Mouse (Mus musculus): ENCODE data around the gene Nrarp. TPM values are rescaled to one million over a fixed set of nuclear protein-coding genes. Genes with fewer than 3 reads are reported as not detected.

Nrarp gene
- total RNA-seq, 2 experiments from 2014 or later: 2.3 to 3.5 TPM

DNA sequence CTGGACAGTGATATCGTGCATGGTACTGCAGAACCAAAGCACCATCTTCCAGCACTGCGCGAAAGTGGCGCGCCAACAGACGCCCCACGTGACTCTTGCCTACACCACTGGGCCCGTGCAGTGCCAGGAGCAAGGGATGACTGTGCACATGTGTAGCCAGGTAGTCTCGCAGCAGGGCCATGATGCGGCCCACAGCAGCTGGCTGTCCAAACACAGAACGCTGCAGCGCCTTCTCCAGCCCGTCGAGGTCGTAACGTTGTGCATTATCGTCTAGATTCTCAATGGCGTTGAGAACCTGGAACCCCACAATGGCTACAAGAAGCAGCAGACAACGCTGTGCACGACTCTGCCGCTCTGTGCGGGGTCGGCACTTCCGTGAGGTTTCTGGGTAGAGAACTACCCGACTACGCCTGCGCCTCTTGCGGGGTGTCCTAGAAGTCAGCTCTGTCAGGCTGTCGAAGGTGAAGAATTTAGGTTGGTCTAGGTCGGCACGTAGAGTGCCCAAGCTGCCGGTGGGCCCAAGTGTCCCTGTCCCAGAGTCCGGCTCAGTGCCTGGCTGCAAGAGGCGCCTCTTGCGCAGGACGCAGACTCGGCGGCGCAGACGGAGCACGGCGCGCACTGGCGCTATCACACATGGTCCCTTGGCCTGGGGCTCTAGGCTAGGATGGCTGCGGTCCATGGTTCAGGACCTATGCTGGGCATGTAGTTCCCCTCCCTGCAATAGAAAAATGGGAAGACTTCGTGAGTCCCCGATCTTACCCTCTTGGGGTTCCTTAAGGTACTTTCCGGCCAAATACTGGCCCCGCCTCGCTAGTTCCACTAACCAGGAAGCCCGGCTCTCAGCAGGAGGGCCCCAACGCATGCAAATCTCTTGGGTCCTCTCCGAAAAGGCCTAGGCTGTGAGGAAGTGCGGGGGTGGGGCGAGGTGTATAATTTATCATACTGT, 14.9 kb downstream of the Nrarp start:
- DNase-seq (ENCODE audit: low spot score in 2 of 2): peak; percentile 61 to 62

- peak; percentile 68 to 71 for DNase-seq (ENCODE audit: low spot score in 2 of 2)
These were observed 15.8 kb downstream of the Nrarp start, which contains the start of gene Tor4a for GRCm38 (mm10) chr2:25196172-25196954. Gene Tor4a (minus strand): TSS chr2:25196886.

- DNase-seq (ENCODE audit: low spot score in 2 of 2): no peak
These were observed 16.6 kb downstream of the Nrarp start for GRCm38 (mm10) chr2:25197191-25197590.

- DNase-seq (ENCODE audit: low spot score in 2 of 2): no peak
These were observed 17.4 kb downstream of the Nrarp start for GRCm38 (mm10) chr2:25197946-25198345.

- DNase-seq (ENCODE audit: low spot score in 2 of 2): no peak
These were observed 20.1 kb downstream of the Nrarp start for GRCm38 (mm10) chr2:25200631-25201030.

- no peak for DNase-seq (ENCODE audit: low spot score in 2 of 2)
These were observed 23.2 kb downstream of the Nrarp start for GRCm38 (mm10) chr2:25203631-25204214.

DNA sequence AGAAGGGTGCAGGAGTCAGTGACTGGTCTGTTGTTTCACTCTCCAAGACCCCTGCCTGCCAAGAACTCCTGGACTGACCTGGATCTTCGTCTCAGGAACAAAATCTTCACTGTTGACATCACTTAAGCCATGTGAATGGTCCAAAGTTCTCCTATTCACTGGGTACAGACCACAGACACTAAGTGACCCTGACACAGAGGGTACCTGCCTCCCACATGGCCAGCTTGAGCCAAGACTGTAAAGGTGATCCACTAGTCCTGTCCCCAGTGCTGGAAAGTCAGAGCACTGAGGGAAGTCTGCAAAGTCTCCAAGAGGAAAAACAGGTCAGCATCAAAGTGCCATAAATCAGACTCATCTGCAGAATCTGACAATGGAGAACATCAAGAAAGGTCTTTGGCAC, 27.0 kb downstream of the Nrarp start:
- DNase-seq (ENCODE audit: low spot score in 2 of 2): no peak

GRCm38 (mm10) chr2:25210686-25211085, 30.1 kb downstream of the Nrarp start:
- no peak for DNase-seq (ENCODE audit: low spot score in 2 of 2)

DNA sequence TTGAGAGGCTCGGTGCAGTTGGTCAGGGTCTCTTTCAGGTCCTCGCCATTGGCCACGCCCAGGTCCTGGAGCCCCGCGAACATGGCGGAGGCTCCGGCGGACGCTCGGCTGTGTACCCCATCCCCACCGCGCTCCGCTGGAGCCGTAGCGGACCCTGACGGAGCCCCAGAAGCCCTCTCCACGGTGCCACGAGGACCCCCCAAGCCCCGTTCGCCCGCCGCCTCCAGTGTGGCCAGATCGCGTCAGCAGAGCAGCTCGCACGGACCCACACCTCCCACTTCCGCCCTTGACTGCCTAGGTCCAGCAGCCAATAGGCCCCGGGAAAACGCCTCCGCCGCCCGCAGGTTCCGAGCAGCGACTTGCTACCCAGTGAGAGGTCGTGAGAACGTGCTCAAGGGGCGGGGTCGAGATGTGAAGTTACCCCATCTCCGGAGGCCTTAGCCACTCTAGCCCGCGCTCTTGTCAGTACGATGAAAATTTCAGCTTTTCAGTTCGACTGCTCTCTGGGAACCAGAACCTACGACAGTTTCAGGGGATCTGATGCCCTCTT, 30.6 kb downstream of the Nrarp start, which contains the start of gene Nelfb:
Gene Nelfb, minus strand, starts transcription at position 369 of the 550 bp plus-strand sequence.
- DNase-seq (ENCODE audit: low spot score in 2 of 2): peak; percentile 87 to 89

DNA sequence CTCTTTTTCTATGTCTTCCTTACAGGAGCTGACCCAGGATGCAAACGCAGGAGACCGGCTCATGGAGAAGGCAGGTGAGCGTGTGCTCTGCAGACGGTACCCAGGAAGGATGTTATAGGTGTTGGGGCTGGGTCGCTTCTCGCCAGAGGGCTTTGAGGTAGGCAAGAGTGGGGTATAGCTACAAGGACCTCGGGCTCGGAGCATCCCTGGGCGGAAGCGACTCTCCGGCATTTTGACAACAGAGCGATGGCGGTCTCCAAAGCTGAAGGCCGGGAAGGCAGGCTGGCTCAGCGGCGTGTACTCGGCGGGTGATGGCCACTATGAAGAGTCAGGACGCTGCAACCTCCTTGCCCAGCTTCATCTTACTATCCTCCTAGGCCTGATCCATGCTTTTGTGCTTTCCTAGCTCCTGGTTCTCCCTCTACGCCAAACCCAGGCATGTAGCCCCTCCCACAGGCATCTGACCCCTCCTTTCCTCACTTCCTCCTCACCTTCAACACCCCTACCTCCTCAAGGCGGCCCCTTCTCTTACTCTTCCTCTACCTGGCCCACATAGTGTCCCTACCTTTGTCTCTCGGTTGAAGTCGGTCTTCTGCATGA, 32.8 kb downstream of the Nrarp start:
- no peak for DNase-seq (ENCODE audit: low spot score in 2 of 2)

GRCm38 (mm10) chr2:25214444-25214843, 33.9 kb downstream of the Nrarp start, which contains the start of gene Stpg3:
Gene Stpg3 (minus strand): TSS chr2:25214637.
- DNase-seq (ENCODE audit: low spot score in 2 of 2): no peak

DNA sequence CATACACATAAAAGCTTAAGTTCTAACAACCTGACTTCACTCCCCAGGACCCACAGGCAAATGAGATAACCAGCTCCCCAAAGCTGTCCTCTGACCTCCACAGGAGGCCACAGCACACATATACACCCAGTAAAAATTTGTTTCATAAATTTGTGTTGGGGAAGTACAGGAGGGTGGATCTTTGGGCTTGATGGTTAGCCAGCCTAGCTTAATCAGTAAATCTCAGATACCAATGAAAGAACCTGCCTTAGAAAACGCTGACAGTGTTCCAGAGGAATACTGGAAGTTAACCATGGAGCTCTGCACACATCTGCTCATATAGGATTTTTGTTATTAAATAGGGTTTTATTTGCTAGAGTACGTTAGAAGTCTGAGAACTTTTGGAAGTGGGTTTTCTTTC, 37.1 kb downstream of the Nrarp start:
- no peak for DNase-seq (ENCODE audit: low spot score in 2 of 2)

GRCm38 (mm10) chr2:25218445-25218844, 37.9 kb downstream of the Nrarp start, which contains the start of gene Fam166a:
Gene Fam166a (plus strand): TSS chr2:25218745.
- no peak for DNase-seq (ENCODE audit: low spot score in 2 of 2)

GRCm38 (mm10) chr2:25221331-25221772, 40.8 kb downstream of the Nrarp start:
- no peak for DNase-seq (ENCODE audit: low spot score in 2 of 2)

DNA sequence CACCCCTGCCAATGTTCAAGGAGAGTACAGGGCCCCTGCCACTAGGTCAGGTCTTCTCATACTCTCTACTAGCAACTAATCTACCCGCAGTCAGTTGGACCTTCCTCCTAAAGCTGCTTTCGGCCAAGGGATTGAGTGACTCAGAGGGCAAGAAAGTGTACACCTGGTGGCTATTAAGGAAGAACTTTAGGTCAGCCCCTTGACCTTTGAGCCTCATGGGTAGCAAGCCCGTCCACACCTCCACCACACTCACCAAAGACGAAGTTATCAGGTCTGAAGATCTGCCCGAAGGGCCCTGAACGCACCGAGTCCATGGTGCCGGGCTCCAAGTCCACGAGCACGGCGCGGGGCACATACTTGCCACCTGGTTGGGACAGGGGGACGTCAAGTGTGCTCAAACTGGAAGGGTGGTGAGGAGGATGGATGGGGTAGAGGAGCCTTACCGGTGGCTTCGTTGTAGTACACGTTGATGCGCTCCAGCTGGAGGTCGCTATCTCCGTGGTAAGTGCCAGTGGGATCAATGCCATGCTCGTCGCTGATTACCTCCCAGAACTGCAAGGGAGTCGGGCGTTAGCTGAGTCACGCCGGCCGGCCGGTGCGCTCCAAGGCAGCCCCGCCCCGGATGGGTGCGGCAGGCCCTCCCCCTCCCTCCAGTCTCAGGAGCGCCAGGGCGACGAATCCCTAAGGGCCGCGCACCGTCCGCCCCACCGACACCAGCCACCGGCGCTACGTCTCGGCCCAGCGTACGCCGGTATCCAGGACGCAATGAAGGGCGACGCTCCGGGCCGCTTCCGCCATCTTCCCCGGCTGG, 43.3 kb downstream of the Nrarp start:
- DNase-seq (ENCODE audit: low spot score in 2 of 2): peak; percentile 82

- no peak for DNase-seq (ENCODE audit: low spot score in 2 of 2)
These were observed 43.9 kb downstream of the Nrarp start, which contains the start of gene Tubb4b for GRCm38 (mm10) chr2:25224492-25224765. Gene Tubb4b (minus strand): TSS chr2:25224702.

- DNase-seq (ENCODE audit: low spot score in 2 of 2): peak; percentile 86 to 87
These were observed 44.5 kb downstream of the Nrarp start for GRCm38 (mm10) chr2:25224766-25225752.

- no peak for DNase-seq (ENCODE audit: low spot score in 2 of 2)
These were observed 45.3 kb downstream of the Nrarp start for GRCm38 (mm10) chr2:25225811-25226379.
